Mouse (Mus musculus) kidney, postnatal 4 days (tissue): Measurements from ENCODE around the gene Emx1.

Experiments used
- DNase-seq, 2 experiments: peaks; one replicate each; pipeline ENCODE4 v3.0.0; 2021; ENCODE audit warnings: mixed read lengths in 2 of 2

The Emx1 gene

DNA sequence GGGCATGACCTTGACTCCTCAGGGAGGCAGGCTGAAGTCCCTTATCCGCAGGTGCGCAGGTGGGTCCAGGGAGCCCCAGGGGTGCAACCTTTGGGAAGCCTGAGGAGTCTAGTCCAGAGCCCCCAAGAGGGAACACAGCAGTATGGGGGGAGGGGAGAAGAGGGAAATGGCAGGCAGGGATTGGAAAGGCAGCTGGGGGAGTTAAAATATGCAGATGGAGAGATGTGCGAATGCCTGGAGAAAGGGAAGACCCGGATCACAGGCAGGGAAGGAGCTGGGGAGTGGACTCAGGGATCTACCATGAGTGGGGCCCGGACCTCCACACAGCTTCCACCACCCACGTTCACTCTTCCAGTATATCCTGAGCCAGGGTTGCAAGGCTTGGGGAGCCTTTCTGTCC, 44.2 kb downstream of the Emx1 start:
- peak; percentile 41 to 62 for DNase-seq

DNA sequence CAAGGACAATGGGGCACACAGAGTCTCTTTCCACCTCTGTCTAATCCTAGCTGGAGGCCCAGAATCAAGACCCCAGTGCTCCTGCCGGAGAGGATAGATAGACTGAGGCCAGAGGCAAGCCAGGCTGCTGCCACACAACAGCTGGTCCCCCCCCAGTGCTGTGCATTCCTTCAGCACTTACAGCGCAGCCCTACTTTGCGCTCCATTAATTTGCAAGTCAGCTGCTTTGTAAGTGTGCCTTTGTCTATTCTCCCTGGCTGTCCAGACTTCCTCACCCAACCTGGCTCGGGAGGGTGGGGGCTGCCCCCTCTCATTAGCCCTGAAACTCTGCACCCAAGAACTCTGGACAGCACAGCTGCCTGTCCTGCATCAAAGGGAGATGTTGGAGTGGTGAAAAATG, 44.8 kb downstream of the Emx1 start:
- DNase-seq, result peak; percentile 23 to 56

DNA sequence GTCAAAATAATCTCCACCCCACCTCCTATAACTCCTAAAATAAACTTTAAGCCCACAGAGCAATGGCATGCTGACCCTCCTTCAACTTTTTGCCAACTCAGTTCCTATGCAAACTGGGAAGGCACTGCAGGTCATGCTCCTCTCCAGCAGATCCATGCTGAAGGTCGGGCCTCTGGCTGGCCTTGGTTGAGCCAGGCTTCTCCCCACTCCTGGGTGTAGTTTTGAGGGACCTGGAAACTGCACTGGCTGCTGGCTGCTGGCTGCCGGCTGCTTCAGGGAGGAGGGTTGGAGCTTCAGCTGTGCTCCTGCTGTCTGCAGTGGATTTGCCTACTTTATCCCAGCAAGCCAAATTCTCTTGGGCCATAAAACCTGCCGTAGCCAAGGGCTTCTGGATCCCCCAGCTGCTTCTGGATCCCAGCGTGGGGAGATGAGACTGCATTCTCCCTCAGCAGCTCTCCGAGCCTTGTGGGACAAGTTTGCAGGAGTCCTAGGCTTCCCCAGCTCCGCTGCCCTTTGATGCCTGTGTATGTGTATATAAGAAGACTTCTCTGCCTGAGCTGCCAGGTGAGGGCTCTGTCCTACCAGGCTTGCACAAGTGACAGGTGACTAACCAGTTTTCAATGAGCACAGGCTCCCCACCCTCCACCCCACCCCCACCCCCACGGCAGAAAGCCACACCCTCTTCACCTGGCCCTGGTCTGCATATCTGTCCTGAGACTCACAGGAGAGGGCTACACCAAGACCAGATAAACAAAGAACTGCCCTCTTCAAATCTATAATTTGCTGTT, 45.8 kb downstream of the Emx1 start:
- no peak for DNase-seq

DNA sequence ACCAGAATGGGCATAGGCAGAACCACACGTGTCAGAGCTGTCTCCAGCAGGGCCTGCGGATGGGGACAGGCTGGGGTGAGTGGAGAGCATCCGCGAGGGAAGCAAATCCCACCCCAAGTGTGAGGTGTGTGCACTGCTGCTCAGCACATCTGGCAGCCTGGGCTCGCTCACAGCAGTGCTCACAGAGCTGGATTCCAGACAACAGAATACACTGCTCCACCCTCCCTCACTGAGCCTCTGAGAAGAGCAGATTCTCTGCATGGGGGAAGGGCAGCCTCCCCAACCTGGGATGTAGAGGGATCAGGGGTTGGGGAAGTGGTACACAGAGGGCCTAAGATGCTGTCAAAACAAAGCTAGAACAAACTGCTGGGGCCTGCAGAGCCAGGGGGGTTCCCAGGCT, 47.6 kb downstream of the Emx1 start:
- DNase-seq, result no peak

DNA sequence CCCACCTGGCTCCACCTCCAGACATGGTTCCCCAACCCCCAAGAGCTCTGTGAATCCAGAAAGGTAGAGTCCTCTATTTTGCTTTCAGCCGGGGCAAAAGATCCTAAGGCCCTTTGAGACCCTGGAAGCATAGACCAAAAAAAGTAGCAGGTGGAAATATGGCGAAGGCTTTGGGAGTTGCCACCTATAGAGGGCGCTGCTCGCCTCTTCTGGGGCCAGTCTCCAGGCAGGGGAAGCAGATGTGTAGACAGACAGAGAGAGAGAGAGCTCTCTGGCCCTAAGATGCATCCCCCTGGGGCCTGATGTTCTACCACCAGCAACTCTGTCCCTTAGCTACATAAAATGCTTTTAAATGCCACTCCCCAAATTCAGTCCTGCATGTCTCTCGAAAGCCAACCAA, 49.8 kb downstream of the Emx1 start:
- peak; percentile 62 to 74 for DNase-seq

DNA sequence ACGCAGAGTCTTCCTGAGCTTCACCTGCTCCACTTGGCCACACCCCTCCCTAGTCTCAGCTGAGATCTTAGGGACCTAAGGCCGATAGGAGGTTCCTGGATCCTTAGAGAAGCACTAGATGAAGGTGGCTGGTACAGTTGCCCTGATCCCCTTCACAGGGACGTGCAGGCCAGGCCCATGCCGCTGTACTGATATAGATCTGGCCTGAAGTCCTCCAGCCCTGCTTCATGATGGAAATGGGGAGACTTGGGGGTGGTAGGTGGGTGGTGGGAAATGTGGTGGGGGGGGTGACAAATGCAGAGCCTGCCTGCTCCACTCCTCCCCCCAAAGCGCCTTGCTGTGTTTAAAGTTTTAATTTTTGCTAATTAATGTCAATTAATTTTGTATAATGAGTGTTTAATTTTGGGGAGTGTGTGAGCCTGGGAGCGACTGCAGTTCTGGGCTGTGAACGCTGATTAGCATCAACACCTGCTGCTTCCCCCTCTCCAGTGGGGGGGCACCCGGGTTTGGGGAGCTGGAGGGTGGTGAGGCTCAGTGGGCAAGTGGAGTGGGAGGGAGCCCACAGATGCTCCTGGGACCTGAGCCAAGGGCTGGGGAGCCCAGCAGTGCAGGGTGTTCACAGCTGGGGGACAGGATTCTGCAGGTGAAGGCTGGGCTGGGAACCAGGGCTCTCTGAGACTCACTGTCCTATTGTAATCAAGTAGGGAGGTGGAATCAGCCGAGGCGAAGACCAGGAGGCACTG, 50.5 kb downstream of the Emx1 start:
- no peak for DNase-seq

DNA sequence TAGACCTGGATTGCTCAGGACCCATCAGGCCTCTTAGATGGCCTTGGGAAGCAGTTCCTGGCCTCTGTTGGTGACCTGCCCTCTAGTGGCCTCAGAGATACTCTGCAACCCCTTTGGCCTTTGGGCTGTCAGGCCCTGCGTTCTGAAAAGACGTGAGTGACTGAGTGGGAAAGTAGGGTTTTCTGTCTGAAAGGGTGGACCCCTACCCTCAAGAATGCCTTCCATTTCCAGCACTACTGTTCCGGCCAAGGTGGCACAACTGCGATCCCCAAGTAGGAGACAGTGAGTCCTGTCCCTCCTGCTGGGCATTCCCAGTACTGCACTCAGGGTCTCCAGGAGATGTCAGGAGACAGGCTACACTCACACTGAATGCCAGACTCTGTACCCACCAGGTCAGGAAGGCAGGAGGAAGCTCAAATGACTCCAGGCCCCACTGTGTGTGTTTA, 51.8 kb downstream of the Emx1 start:
- DNase-seq, result peak; percentile 91 to 92

DNA sequence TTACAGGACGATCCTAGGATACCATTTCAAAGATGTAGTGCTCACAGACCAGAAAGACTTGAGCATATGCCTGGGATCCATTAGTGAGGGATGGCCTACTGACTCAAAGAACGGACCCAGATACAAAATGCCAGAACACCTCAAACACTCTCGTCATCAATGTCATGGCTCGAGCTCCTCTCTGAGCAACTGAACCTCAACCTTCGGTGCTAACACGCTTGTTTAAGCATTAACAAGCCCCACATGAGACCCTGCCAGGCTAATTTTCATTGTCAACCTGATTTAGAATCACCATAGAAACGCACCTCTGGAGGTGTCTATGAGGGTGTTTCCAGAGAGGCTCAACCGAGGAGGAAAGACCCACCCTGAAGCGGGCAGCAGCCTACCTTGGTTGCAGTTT, 62.6 kb downstream of the Emx1 start:
- DNase-seq, result no peak

DNA sequence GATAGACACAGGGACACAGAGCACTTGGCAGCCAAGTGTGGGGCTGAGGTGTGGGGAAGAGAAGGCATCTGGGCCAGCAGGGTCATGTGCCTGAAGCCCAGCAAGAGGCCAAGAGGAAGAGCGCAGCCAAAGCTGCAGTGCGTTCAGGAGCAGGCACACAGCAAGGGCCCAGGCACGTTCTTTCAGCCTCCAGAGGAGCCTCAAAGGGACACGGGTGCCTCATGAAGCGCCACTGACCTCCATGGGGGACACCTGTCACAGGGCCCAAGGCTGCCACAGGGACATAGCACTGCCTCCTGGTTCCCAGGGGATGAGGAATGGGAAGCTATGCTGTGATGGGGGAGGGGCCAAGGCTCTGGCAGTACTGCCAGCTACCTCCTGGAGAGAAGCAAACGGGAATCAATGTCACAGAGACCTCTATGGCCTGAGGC, 63.6 kb downstream of the Emx1 start:
- peak in 1 of 2 experiments; percentile 40 for DNase-seq

DNA sequence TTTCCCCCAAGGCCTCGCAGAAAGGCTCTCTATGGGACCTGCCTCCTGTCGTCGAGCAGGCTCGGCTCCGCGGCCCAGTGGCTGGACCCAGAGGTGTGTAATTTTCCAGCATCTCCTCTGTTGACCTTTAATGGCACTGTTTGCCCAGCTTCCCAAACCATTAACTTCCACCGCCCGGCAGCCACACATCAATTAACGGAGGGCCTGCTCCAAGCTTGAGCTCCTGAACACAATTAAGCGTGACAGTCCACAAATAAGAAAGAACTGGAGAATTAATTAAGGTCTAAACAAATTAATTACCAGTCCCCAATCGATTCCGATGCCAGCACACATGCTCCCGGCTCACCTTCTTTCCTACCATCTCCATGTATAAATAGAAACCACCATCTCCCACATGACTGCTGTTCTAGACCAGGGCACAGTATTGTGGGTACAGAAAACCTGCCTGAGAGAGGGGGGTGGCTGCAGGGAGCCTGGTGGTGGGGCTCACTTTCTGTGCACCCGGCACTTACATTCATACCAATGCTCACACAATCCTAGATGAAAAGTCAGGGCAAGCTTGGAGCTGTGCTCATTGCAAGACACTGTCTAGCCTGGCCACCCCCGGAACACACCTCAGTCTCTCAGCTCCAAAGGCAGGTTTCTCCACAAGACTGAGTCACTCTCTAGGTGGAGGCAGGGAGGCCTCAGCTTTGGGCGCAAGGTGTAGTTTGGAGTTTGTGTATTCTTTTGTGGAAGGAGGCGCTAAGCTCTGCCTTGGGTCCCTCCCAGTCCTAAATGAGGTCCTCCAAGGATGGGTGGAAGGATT, 65.2 kb downstream of the Emx1 start:
- peak; percentile 50 to 70 for DNase-seq

DNA sequence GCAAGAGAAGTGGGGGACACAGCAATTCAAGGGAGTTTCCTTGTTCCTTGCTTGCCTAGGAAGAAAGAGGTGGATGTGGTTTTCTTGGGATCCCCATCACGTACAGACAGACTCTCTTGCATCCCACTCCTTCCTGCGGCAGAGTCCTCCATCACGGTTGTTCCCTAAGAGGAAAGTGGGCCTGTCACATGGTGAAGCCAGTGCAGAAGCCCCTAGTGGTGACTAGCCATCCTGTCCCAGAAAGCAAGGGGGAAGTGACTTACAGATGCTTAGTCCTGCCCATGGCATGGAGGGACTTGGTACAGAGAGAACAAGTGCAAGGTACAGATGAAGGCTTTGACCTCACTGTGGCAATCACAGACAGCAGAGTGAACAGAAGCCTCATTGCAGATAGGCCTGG, 66.0 kb downstream of the Emx1 start:
- DNase-seq, result no peak
